Mouse (Mus musculus) frontal cortex, postnatal 14 days (tissue): ENCODE results near the gene Muc1.
A peak's percentile ranks its signal among the peaks of the same experiment; 100 is the strongest.

Experiments
- DNase-seq, 2 experiments: peaks; one replicate each; pipeline ENCODE4 v3.0.0; 2022; ENCODE audit warnings: low spot score in 2 of 2

Muc1 gene

DNA sequence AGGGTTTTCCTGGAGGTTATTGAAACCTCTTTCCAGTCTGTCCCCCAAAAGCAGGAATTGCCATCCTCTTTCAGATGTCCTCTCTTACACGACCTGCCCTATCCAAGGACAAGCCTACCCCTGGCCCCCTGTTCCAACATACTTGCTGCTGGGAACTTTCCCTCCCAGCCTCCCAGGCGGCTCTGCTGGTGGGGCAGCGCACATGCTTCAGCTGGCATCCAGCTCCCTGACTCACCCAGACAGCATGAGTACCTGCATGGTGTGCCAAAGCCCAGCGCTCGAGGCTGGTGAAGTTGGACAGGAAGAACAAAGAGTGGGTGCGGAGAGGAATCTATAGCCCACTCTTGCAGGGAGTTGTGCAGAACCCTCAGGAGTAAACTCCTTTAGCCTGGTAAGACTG is 42.0 kb downstream of the Muc1 start:
- DNase-seq: peak in 1 of 2 experiments; percentile 38

DNA sequence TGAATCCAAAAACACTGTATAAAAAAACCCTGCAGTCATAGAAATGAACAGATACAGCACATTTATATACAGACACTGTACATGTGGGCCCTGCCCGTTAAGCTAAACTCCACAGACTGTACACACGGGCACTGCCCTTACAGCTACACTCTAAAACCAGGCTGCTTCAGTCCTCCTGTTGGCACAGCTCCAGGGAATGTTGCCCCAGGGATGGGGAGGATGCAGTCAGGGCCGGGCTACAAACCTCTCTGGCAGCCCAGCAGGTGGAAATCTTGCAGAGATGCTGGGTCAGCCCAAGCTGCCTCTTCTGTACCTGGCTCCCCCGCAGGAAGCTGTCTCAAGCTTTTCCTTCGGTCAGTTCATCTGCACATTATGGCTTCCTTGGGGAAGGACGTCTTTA is 42.9 kb downstream of the Muc1 start:
- no peak for DNase-seq

DNA sequence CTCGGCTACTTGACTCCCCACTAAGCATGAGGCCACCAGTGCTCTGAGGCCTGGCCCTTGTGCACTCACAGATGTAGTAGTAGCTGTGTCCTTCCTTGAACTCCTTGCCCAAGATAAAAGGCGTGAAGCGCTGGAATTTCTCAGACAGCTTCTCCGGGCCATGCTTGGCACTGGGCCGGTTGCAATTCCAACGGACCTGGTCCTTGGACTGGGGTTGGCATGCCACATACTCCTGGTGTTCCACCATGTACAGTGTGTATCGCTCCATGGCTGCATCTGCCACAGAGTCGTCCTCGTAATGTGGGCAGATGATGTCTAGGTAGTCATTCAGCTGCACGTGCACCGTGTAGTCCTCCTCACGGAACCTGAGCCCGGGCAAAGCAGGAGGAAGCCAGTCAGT is 47.2 kb downstream of the Muc1 start:
- no peak for DNase-seq

DNA sequence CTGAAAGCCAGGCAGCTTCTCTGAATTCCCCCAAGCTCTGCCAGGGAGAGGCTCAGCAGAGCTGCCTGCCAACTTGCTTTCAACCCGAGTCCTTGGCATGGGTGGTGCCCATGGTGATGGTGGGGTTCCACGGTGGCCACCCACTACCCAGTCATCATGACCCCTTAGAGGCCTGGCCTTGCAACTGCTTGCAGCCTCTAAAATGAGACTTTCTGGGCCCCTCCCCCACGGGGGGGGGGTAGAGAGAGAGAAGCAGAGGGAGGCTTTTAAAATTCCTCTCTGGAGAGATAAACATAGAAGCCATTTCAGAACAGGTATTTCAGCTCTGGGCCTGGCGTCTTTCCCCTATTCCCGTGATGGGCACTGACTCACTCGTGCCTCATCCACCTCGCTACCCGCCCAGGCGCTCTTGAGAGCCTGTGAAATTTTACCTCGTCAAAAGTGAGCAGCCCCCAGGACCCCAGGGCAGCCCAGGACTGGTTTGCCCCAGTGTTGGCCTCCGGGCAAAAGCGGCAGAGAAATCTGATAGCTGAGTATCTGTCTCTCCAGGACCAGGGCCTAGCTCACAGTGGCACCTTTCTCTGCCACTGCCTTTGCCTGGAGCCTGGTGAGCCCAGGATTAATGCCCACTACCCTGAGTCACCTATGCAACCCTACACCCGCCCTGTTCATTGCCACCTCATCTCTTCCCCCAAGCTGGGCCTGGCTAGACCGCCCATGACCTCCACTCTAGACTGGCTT is 48.6 kb downstream of the Muc1 start:
- no peak for DNase-seq

DNA sequence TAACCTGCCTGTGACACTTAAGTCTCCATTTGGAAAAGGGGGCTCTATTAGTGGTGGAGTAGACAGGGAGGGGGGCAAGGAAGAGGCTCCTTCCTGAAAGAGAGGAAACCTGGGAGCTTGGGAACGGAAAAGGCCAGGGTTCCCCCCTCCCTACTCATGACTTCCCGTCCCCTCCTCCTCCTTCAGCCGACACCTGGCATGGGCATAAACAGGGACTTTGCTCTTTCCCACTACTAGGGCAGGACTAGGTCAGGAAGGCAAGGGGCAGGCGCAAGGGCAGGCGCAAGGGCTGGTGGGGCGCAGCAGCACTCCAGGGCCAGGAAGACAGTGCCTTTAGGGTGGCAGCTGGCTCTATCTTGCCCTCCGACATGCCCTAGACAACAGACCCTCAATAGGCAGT is 49.2 kb downstream of the Muc1 start:
- no peak for DNase-seq

DNA sequence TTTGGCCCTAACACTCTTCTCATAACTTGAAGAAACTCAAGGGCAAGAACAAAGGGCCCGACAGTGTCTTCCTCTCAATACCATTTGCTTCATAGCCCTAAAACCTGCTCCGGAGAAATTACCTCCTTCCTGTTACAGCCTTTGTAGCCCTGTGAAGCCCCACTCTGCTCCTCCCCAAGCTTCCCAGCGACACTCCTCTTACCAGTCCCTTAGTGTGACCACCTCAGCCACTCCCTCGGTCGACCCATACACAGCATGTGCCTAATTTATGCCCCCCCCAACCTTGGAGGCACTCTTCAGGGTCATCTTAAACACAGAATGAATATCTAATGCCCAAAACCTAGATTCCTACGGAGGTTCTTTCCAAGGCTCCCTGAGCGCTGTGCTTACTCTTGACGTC is 49.8 kb downstream of the Muc1 start:
- DNase-seq: no peak

DNA sequence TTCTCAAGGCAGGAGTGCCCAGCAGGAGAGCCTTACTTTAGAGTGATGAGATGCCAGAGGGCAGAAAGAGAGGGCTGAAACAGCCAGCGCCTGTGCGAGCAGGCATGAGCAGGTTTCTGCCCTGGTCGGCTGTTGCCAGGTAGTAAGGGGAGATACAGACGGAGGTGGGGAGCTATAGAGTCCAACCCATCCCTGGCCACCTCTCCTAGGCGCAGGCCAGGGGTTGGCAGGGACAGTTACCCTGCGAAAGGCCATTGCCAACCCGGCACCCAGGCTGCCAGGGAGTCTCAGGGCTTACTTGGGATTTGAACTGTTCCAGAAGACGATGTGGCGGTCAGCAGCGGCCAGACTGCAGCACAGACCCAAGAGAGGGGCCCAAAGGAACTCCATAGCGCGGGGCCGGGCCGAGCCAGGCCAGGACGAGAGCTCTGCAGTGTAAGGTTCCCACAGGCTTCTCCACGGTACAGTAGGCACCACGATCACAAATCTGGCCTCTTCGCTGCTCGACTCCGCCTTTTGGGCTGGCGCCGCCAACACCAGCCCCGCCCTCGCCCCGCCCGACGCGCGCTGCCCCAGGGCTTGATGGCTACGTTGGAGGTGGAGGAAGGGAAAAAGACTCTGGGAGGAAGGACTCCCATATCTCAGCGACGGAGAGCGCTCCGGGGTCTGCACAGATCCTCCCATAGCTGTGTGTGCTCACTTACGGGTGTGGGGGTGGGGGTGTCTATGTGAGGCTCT is 50.5 kb downstream of the Muc1 start:
- peak; percentile 48 to 58 for DNase-seq

DNA sequence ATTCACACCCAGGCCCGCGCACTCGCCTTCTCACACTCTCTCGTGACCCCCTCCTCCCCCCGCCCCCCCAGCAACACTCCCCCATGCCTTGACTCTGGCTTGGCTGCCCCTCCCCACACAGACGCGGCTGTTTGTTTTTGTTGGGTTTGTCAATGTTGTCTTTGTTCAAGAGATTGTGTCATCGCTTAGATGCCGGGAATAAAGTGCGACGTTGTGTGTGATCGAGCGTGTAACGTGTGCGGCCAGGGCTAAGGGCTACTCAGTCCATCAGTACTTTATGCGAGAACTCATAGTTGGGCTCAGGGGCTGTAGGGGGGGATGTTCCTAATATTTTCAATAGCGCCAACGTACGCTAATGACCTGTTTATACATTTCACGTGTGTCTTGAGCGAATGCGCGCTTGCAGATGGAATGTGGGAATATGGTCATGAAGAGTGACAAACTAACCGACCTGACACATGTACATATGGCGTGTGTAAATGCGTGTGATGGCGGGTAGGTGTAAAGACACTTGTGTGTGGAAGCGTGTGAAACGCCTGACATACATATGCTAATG is 51.3 kb downstream of the Muc1 start:
- no peak for DNase-seq

DNA sequence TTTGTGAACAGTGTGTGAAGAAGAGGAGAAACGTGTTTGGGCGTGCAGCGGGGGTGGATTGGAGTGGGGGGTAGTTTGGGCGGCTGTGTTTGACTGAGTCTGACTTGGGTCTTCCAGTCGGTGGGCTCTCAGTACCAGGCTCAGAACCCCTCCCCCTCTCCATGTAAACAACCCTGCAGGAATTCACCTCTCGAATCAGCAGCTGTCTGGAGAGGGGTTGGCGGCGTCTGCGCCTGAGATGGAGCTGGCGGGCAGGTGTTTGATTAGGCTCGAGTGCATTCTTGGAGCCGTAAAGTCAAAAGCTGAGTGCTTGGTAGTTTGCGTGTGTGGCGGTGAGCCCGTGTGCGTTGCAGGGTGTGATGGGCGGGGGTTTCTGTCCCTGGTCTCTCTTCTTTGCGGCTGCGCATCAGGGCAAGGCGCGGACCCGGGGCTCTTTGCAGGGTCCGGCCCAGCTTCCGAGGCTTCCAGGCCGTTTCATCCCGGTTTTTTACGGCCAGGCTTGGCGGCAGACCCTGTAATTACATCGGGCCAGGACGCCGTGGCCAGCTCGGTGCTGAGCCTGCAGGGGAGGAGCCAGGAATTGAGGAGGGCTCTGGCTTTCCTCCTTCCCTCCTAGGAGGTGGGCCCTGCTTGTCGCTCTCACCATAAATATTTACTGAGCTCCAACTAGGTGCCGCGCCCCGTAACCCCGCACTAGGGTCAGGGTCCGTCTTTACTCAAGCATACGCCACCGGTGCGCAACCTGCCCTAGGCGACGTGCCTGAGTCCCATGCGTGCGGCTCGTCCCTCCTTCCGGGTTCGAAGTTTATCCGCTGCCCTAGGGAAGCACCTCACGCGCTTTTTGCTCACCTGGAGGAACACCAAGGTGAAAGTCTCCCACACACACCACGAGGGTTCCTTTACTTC is 52.0 kb downstream of the Muc1 start, which contains the start of gene Efna1:
Gene Efna1 (minus strand): TSS at position 537 of the 906 bp plus-strand sequence.
- DNase-seq: no peak

DNA sequence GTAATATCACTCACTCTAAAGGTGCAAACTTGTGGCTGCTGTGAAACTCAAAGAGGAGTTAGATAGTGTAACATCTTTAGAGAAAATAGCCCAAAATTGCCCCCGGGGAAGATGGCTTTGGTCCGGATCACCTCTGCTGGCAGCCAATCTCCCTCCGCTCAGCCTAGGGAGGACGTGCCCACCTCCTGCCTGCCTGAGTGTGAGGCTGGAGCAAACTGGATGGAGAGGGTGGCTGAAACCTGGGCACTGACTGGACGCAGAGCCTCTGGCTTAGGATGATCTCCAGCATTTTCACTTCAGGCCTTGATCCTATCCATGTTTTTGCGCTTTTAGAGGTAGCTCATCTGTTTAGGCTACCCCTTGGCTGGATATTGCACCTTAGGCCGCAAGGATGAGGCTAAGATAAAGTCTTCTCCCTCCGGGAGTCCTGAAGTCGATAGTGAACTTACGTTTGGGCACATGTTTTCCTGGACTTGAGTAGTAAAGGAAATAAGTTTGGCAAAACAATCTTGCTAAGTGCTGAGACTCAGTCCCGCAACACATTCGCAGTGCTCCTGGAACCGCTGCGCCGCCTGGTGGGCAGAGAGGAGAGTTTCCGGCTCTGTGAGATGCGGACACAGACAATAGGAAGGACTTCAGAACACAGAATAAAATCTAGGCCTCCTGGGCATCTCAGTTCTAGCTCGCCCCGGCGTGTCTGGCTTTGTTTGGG is 52.9 kb downstream of the Muc1 start:
- peak; percentile 60 to 74 for DNase-seq

DNA sequence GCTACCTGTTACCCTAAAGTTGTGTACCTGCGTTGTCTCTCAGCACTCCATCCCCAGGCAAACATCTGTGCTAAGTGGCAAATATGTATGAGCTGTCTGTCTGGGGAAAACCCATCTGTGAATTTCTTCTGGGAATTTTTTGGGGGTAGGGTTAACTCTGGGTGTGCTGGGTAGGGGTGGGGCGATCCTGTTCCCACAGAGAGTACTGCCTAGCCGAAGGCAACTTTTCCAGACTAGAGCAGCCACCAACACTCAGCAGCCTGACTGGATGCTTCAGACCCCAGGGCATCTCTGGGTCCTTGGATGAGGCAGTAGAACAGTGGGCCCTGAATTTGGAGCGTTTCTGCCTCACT is 53.4 kb downstream of the Muc1 start:
- no peak for DNase-seq
